In the genomic region with DNA sequence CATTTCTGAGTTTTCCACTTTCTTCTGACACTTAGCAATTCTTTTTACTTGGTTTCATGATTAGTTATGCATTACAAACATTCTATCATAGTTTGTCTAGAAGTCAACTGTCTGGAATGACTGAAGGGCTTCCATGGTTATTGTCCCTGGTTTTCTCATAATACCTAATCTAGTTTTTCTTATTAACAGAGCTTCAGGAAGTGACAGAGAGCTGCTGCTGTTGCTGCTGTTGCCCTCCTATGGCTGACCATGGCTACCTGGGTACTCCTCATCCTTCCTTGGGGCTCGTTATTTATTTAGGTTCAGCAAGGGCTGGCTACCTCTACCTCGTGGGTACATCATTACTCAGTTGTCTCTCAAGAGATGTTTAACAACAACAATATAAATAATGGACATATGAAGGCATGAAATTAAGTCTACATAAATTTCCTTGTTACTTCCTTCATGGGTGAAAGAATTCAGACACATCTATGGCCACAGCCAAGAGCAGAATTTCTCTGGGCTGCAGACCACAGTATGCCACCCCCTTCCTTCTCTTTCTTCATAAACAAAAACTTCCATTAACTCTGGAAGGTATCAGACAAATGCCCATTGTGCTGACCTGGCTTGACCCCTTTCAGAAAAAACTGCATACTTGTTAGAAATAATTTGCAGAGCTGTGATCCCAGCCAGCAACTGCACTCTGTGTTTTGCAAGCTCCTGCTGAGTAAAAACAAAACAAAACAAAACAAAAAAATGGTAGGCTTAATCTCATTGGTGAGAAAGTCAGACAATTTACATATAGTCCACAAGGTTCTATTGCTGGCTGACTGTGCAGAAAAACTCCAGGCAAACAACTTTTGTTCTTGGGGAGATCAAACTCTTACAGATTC, we compare ENCODE assay signal across 20 mouse cellular contexts.
DNase-seq lines count a peak whose midpoint lies in the region; ATAC-seq and TF ChIP-seq lines count a peak whose summit lies in the region.
"Had no signal": no experiment of that assay in that cellular context is flagged by ENCODE, and none has a peak within 500 bp of the region (broad histone marks: within the 10 kb centered on the region; RNA-seq: fewer than 3 reads in every experiment).

No protein-coding gene starts in this region.

- H3K79me2 ChIP-seq in heart, adult 2 months (replicated peaks; ENCODE audit: control insufficient read depth, insufficient read depth, low read length) = no peaks in the 10 kb centered on the region

- no peak for TF ChIP-seq EP300 in heart, adult 2 months (IDR thresholded peaks at IDR 0.05; ENCODE audit: insufficient read depth, low read depth, low read length)

- no peaks in the 10 kb centered on the region for H3K27me3 ChIP-seq in midbrain, embryonic 11.5 days (ENCODE audit: control insufficient read depth, insufficient read depth, low read length)
- no peaks in the 10 kb centered on the region for H3K27me3 ChIP-seq in midbrain, embryonic 14.5 days (ENCODE audit: control insufficient read depth, insufficient read depth, low read length)
- no peaks in the 10 kb centered on the region for H3K27me3 ChIP-seq in kidney, postnatal 0 days (ENCODE audit: insufficient read depth, low read length)
- H3K27me3 ChIP-seq in heart, adult 2 months (ENCODE audit: control insufficient read depth, insufficient read depth, low read length) = no peaks in the 10 kb centered on the region
- H3K27me3 ChIP-seq: forebrain, embryonic 12.5 days; heart, embryonic 15.5 days; midbrain, embryonic 12.5 days had no signal

- ATAC-seq in midbrain, embryonic 11.5 days (ENCODE audit: low FRiP score) = no peak
- ATAC-seq in midbrain, embryonic 14.5 days (ENCODE audit: low FRiP score, low TSS enrichment) = no peak
- ATAC-seq in kidney, postnatal 0 days (replicated peaks; ENCODE audit: low FRiP score, low read depth) = peak; percentile 36; the same call in 1 of the 2 replicates
- ATAC-seq: activated CD4-positive, CD25-positive, alpha-beta regulatory T cell, adult 4 months; hindbrain, postnatal 0 days had no signal

- H3K27ac ChIP-seq in midbrain, embryonic 11.5 days (ENCODE audit: low read depth, low read length) = no peak overlapping the region
- no peak overlapping the region for H3K27ac ChIP-seq in midbrain, embryonic 14.5 days (replicated peaks; ENCODE audit: low read depth, low read length)
- H3K27ac ChIP-seq in kidney, postnatal 0 days = peak overlapping the region; percentile 14
- no peak overlapping the region for H3K27ac ChIP-seq in heart, adult 2 months
- H3K27ac ChIP-seq: forebrain, embryonic 12.5 days; heart, embryonic 15.5 days; hindbrain, postnatal 0 days; midbrain, embryonic 12.5 days had no signal

- 63% methylated on average over 2 of the region's 2 CpGs for WGBS in midbrain, embryonic 11.5 days
- WGBS in midbrain, embryonic 14.5 days = 58% methylated on average over 2 of the region's 2 CpGs
- 15% methylated on average over 2 of the region's 2 CpGs for WGBS in kidney, postnatal 0 days
- 58% methylated on average over 2 of the region's 2 CpGs for WGBS in heart, adult 2 months

- H3K4me1 ChIP-seq in midbrain, embryonic 11.5 days (ENCODE audit: control insufficient read depth, insufficient read depth, low read length) = no peaks in the 10 kb centered on the region
- no peaks in the 10 kb centered on the region for H3K4me1 ChIP-seq in midbrain, embryonic 14.5 days (ENCODE audit: control insufficient read depth, insufficient read depth, low read length)
- H3K4me1 ChIP-seq in kidney, postnatal 0 days (replicated peaks; ENCODE audit: insufficient read depth, low read length) = peaks cover 16% of the 10 kb centered on the region; the same call in 1 of the 2 replicates
- H3K4me1 ChIP-seq in heart, adult 2 months (ENCODE audit: control insufficient read depth, insufficient read depth, low read length) = no peaks in the 10 kb centered on the region
- H3K4me1 ChIP-seq: forebrain, embryonic 12.5 days; heart, embryonic 15.5 days had no signal

- H3K4me3 ChIP-seq in midbrain, embryonic 11.5 days (ENCODE audit: low read depth, low read length) = no peak overlapping the region
- H3K4me3 ChIP-seq in midbrain, embryonic 14.5 days (replicated peaks; ENCODE audit: low read depth, low read length) = no peak overlapping the region
- no peak overlapping the region for H3K4me3 ChIP-seq in kidney, postnatal 0 days (replicated peaks; ENCODE audit: low read depth, low read length)
- H3K4me3 ChIP-seq in heart, adult 2 months = no peak overlapping the region
- H3K4me3 ChIP-seq: forebrain, embryonic 12.5 days; heart, embryonic 15.5 days; midbrain, embryonic 12.5 days had no signal

- DNase-seq in embryo, embryonic 10.5 days (ENCODE audit: low spot score) = peak; percentile 39
- DNase-seq in embryo, embryonic 9.5 days (ENCODE audit: extremely low spot score) = no peak
- DNase-seq in midbrain, embryonic 11.5 days (ENCODE audit: low spot score, missing footprints) = peak; percentile 56
- no peak for DNase-seq in midbrain, embryonic 14.5 days
- DNase-seq in kidney, postnatal 0 days (ENCODE audit: low spot score) = no peak
- DNase-seq in yolk sac, embryonic 10.5 days (ENCODE audit: low spot score) = peak; percentile 31
- no peak for DNase-seq in heart, adult 2 months
- no peak for DNase-seq in right cerebral cortex, adult 18-20 months
- DNase-seq: adrenal gland, postnatal 14 days; cerebellum, adult 11 months; cerebellum, postnatal 25 days; gastrocnemius, postnatal 14 days; right cerebral cortex, postnatal 25 days; thymus, adult 18-20 months; thymus, postnatal 4 days had no signal

- intact Hi-C loops in heart, adult 2 months (cut with DNase I) = no loop called here

- TF ChIP-seq CTCF in kidney, postnatal 0 days (IDR thresholded peaks at IDR 0.05; ENCODE audit: low read depth) = no peak
- TF ChIP-seq CTCF in heart, adult 2 months (IDR thresholded peaks at IDR 0.05) = no peak

- H3K9me3 ChIP-seq in midbrain, embryonic 11.5 days (ENCODE audit: control insufficient read depth, low read length) = no peaks in the 10 kb centered on the region
- H3K9me3 ChIP-seq in midbrain, embryonic 14.5 days (ENCODE audit: control insufficient read depth, low read length) = no peaks in the 10 kb centered on the region
- H3K9me3 ChIP-seq in kidney, postnatal 0 days (replicated peaks; ENCODE audit: low read length) = no peaks in the 10 kb centered on the region
- H3K9me3 ChIP-seq: forebrain, embryonic 12.5 days; heart, embryonic 15.5 days; midbrain, embryonic 12.5 days had no signal

- no peaks in the 10 kb centered on the region for H3K36me3 ChIP-seq in midbrain, embryonic 11.5 days (ENCODE audit: control insufficient read depth, insufficient read depth, low read length)
- no peaks in the 10 kb centered on the region for H3K36me3 ChIP-seq in midbrain, embryonic 14.5 days (ENCODE audit: control insufficient read depth, insufficient read depth, low read length)
- no peaks in the 10 kb centered on the region for H3K36me3 ChIP-seq in kidney, postnatal 0 days (ENCODE audit: insufficient read depth, low read length)
- H3K36me3 ChIP-seq in heart, adult 2 months (ENCODE audit: control insufficient read depth, insufficient read depth, low read length) = no peaks in the 10 kb centered on the region
- H3K36me3 ChIP-seq: forebrain, embryonic 12.5 days; heart, embryonic 15.5 days; midbrain, embryonic 12.5 days had no signal

- no peak overlapping the region for H3K4me2 ChIP-seq in midbrain, embryonic 11.5 days
- no peak overlapping the region for H3K4me2 ChIP-seq in midbrain, embryonic 14.5 days (ENCODE audit: low read length)
- no peak overlapping the region for H3K4me2 ChIP-seq in kidney, postnatal 0 days (ENCODE audit: low read length)
- H3K4me2 ChIP-seq: forebrain, embryonic 12.5 days; heart, embryonic 15.5 days; midbrain, embryonic 12.5 days had no signal

- no peak overlapping the region for H3K9ac ChIP-seq in midbrain, embryonic 11.5 days (ENCODE audit: low read length)
- no peak overlapping the region for H3K9ac ChIP-seq in midbrain, embryonic 14.5 days (replicated peaks; ENCODE audit: low read length)
- no peak overlapping the region for H3K9ac ChIP-seq in kidney, postnatal 0 days (ENCODE audit: low read depth, low read length)
- H3K9ac ChIP-seq in heart, adult 2 months (ENCODE audit: low read depth, low read length) = no peak overlapping the region
- H3K9ac ChIP-seq: forebrain, embryonic 12.5 days; heart, embryonic 15.5 days; midbrain, embryonic 12.5 days had no signal

- TF ChIP-seq POLR2A in heart, adult 2 months (IDR thresholded peaks at IDR 0.05; ENCODE audit: insufficient read depth, low read depth, low read length) = no peak

Comparison
In these comparisons a context has a peak if more than half of its experiments do, and no peak if none do; other contexts are left out.
1. DNase-seq: peak in embryo, embryonic 10.5 days (single experiment), midbrain, embryonic 11.5 days (single experiment) and yolk sac, embryonic 10.5 days (single experiment); none in embryo, embryonic 9.5 days (single experiment), midbrain, embryonic 14.5 days (single experiment), kidney, postnatal 0 days (single experiment), heart, adult 2 months (0 of 2) and right cerebral cortex, adult 18-20 months (single experiment).